Mouse (Mus musculus) heart, embryonic 12.5 days (tissue): ENCODE measurements around the gene Gm11020. TPM values are rescaled to one million over a fixed set of nuclear protein-coding genes. Genes with fewer than 3 reads are reported as not detected.

Experiments used
- ATAC-seq: fragments of 200-750 bp; cut with Nextera tagmentation; 2 replicates; pipeline ENCODE4 v1.8.0; 2017; ENCODE audit warnings: moderate TSS enrichment, moderate library complexity; ENCODE audit not compliant: insufficient number of reproducible peaks, low FRiP score
- H3K27ac ChIP-seq: fragments of 300-500 bp; sonication (generic); 2 replicates; pipeline ENCODE4 v1.5.1; 2016; ENCODE audit warnings: mild to moderate bottlenecking, moderate library complexity; ENCODE audit not compliant: poor library complexity, severe bottlenecking
- H3K27me3 ChIP-seq: fragments of 300-500 bp; sonication (generic); replicated peaks from 2 replicates; pipeline ENCODE4 v1.6.1; 2016; ENCODE audit warnings: mild to moderate bottlenecking, moderate library complexity
- H3K36me3 ChIP-seq: fragments of 300-500 bp; sonication (generic); 2 replicates; pipeline ENCODE4 v1.6.1; 2016; ENCODE audit warnings: mild to moderate bottlenecking, moderate library complexity
- H3K4me1 ChIP-seq: fragments of 300-500 bp; sonication (generic); replicated peaks from 2 replicates; pipeline ENCODE4 v1.6.1; 2016; ENCODE audit warnings: mild to moderate bottlenecking
- H3K4me2 ChIP-seq: fragments of 300-500 bp; sonication (generic); 2 replicates; pipeline ENCODE4 v1.6.1; 2016; ENCODE audit warnings: mild to moderate bottlenecking, moderate library complexity
- H3K4me3 ChIP-seq: fragments of 300-500 bp; sonication (generic); 2 replicates; pipeline ENCODE4 v1.5.1; 2016; ENCODE audit warnings: mild to moderate bottlenecking
- H3K9ac ChIP-seq: fragments of 300-500 bp; sonication (generic); 2 replicates; pipeline ENCODE4 v1.6.1; 2016; ENCODE audit warnings: mild to moderate bottlenecking, moderate library complexity
- H3K9me3 ChIP-seq: fragments of 300-500 bp; sonication (generic); replicated peaks from 2 replicates; pipeline ENCODE4 v1.6.1; 2016; ENCODE audit warnings: mild to moderate bottlenecking, moderate library complexity
- WGBS: fragments of 180-500 bp; shearing (Covaris S2); methylation state at CpG from one replicate; pipeline ENCODE4 v1.1.7; 2016; 5-methylcytosine and 5-hydroxymethylcytosine counted together
- polyA plus RNA-seq: library from polyadenylated mRNA; unstranded; fragments of >200 nt; fragmentation: Nextera tagmentation; extraction: Ambion mirVana; gene quantifications from 2 replicates; pipeline ENCODE4 v1.2.1, GENCODE M21; 2016

Gm11020 gene
- polyA plus RNA-seq, 1 experiment from 2014 or later = not detected

DNA sequence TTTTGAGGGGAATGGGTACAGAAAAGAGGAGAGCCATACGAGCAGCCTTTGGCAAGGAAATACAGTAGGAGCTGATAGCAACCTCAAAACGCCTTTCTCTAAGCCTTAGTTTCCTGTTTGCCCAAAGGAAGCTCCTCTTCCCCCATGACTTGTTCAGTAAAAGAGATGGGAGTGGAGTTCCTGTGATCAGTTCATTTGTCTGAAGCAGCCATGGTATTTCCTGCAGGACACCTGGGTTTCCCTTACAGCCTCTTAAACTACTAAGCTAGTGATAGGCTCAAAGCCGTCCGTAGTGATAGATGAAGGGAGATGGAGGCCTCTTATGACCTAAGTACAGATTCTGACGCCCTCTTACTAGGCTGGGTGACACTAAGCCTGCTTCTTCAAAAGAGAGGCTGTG lies 21.1 kb downstream of the Gm11020 start:
- Histone ChIP-seq H3K9ac (no peak overlapping the region), H3K9me3 (no peaks in the 10 kb centered on the region), H3K4me2 (no peak overlapping the region; the same call in 1 of the 2 replicates), H3K36me3 (peaks cover 31% of the 10 kb centered on the region), H3K4me1 (peaks cover 35% of the 10 kb centered on the region), H3K27ac (no peak overlapping the region), H3K27me3 (no peaks in the 10 kb centered on the region), H3K4me3 (no peak overlapping the region)
- no peak for ATAC-seq
- WGBS = 54% methylated on average over 5 of the region's 5 CpGs

DNA sequence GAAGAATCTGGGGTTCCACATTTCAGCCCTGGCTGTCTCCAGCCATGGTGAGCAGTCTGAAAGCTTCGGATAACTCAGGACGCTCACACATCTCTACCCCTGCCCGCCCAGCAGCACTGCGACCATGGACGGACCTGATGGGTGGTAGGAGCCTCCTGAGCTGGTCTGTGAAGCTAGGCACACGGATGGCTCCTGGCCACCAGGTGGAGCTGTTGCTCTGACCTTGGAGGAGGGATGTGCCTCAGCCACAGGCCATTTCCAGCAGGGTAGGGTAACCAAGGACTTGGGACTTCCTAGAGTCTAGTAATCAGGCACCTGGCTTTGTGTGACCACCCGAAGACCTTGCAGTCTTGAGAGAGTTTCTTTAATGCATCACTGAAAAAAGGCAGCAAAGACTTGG lies 22.6 kb downstream of the Gm11020 start:
- Histone ChIP-seq H3K27ac (no peak overlapping the region), H3K27me3 (no peaks in the 10 kb centered on the region)

DNA sequence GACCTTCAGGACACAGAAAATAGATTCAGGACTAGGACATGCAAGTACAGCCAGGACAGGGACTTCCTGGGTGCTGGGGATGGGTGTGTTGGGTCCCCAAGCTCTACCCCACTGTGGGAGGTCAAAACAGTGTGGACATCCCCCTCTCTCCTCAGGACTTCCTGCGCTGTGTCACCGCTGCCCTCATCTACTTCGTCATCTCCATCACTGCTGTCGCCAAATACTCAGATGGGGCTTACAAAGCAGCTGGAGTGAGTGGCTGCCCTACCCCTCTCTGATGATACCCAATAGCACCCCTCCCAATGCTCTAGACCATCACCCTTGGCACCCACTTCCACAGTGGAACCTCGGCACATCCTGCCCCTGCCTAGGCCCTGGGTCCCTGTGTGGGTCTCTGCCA lies 23.3 kb downstream of the Gm11020 start:
- peaks cover 41% of the 10 kb centered on the region for H3K36me3 ChIP-seq
- H3K4me2 ChIP-seq = no peak overlapping the region
- H3K9me3 ChIP-seq = no peaks in the 10 kb centered on the region
- peaks cover 37% of the 10 kb centered on the region for H3K4me1 ChIP-seq
- H3K4me3 ChIP-seq = no peak overlapping the region
- H3K27ac ChIP-seq = no peak overlapping the region
- no peaks in the 10 kb centered on the region for H3K27me3 ChIP-seq
- no peak overlapping the region for H3K9ac ChIP-seq
- no peak for ATAC-seq
- WGBS = 86% methylated on average over 5 of the region's 5 CpGs

More for the DNA sequence above, 22.6 kb downstream of the Gm11020 start:
- H3K9ac ChIP-seq = no peak overlapping the region
- WGBS = 13% methylated on average over 7 of the region's 7 CpGs
- H3K4me1 ChIP-seq = peaks cover 37% of the 10 kb centered on the region
- H3K4me2 ChIP-seq = no peak overlapping the region
- H3K36me3 ChIP-seq = peaks cover 41% of the 10 kb centered on the region
- ATAC-seq = peak; percentile 33; the same call in 1 of the 2 replicates
- H3K4me3 ChIP-seq = no peak overlapping the region
- H3K9me3 ChIP-seq = no peaks in the 10 kb centered on the region

DNA sequence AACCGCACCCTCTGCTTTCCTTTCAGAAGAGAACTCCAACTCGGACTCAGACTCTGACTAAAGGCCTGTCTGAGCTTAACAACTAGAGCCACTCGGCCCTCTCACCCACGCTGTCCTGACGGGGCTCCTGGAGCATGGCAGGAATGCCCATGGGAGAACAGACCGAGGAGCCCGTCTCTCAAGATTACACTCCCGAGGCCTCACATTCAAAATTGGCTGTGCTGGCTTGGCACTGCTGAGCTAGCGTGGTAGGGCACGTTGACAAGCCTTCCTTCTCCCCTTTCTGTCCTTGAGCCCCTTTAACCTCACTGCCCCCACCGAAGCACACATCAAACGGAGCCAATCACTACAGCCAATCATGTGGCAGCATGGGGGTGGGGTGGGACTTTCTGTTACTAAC lies 25.3 kb downstream of the Gm11020 start:
- peaks cover 41% of the 10 kb centered on the region for H3K36me3 ChIP-seq

DNA sequence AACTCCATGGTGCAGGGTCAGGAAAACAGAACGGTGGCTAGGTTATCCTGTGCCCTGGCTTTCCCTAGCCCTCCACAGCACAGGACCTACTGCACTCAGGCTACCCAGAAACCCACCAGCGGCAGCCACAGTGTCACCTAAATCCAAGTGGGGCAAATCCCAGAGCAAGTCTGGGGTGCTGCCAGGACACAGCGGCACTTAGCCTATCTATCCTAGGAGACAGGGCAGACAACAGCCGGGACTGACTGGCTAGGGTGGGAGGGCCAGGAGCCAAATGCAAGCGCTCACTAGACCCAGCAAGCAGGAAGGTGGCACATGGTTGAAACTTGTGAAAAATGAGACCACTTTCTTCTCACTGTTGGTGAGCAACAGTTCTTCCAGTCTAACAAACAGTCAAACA lies 27.6 kb downstream of the Gm11020 start:
- no peak for ATAC-seq
- WGBS = 61% methylated on average over 5 of the region's 5 CpGs
- Histone ChIP-seq H3K9me3 (no peaks in the 10 kb centered on the region), H3K4me1 (peaks cover 24% of the 10 kb centered on the region), H3K36me3 (peaks cover 45% of the 10 kb centered on the region), H3K4me2 (no peak overlapping the region), H3K4me3 (no peak overlapping the region), H3K27me3 (no peaks in the 10 kb centered on the region), H3K27ac (no peak overlapping the region), H3K9ac (no peak overlapping the region)

More for the DNA sequence above, 25.3 kb downstream of the Gm11020 start:
- H3K9me3 ChIP-seq = no peaks in the 10 kb centered on the region
- H3K4me1 ChIP-seq = peaks cover 31% of the 10 kb centered on the region
- WGBS = 32% methylated on average over 12 of the region's 12 CpGs
- ATAC-seq = no peak
- H3K27me3 ChIP-seq = no peaks in the 10 kb centered on the region
- H3K9ac ChIP-seq = peak overlapping the region; percentile 29; the same call in 1 of the 2 replicates
- no peak overlapping the region for H3K4me3 ChIP-seq
- H3K4me2 ChIP-seq = no peak overlapping the region
- H3K27ac ChIP-seq = no peak overlapping the region

DNA sequence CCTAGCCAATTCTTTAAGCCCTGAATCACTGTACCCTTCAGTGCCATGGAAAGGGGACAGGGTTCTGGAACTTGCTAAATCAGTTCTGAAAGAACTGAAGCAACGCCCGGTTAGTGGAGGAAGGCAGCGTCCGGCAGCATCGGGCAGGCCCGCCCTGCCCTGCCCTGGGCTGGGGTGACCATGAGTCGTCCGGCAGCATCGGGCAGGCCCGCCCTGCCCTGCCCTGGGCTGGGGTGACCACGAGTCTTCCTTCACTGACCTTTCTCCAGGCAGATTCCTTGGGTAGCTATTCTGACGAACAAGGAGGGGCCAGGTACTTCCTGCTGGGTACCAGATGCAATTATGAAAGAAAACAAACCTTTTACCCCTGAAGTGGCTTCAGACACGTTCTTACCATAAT lies 28.7 kb downstream of the Gm11020 start:
- Histone ChIP-seq H3K9me3 (no peaks in the 10 kb centered on the region), H3K4me1 (peaks cover 17% of the 10 kb centered on the region), H3K27ac (no peak overlapping the region), H3K9ac (no peak overlapping the region), H3K27me3 (no peaks in the 10 kb centered on the region), H3K4me3 (no peak overlapping the region), H3K4me2 (no peak overlapping the region), H3K36me3 (peaks cover 47% of the 10 kb centered on the region)
- 79% methylated on average over 13 of the region's 13 CpGs for WGBS
- no peak for ATAC-seq

DNA sequence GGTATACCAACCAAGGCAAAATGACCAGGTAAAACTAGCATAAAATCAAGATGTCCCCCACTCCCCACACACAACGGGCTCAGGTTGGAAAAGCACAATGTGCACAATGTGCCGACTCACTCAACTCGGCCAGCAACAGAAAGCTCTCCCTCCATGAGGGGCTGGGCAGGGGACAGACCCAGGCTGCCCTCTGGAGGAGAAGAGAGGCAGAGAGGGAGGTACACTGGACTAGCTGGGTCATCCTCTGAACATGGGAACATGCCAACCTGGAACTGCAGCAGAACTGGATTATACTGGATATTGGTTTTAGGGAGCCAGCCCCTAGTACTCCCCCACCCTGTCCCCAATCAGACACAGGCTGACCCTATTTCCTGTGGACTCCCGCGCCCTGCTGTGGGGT lies 31.8 kb downstream of the Gm11020 start:
- Histone ChIP-seq H3K4me1 (peaks cover 7% of the 10 kb centered on the region), H3K4me3 (no peak overlapping the region), H3K36me3 (peaks cover 23% of the 10 kb centered on the region), H3K9ac (no peak overlapping the region), H3K9me3 (no peaks in the 10 kb centered on the region), H3K27me3 (no peaks in the 10 kb centered on the region), H3K27ac (no peak overlapping the region), H3K4me2 (no peak overlapping the region)
- 58% methylated on average over 5 of the region's 5 CpGs for WGBS
- ATAC-seq = no peak

DNA sequence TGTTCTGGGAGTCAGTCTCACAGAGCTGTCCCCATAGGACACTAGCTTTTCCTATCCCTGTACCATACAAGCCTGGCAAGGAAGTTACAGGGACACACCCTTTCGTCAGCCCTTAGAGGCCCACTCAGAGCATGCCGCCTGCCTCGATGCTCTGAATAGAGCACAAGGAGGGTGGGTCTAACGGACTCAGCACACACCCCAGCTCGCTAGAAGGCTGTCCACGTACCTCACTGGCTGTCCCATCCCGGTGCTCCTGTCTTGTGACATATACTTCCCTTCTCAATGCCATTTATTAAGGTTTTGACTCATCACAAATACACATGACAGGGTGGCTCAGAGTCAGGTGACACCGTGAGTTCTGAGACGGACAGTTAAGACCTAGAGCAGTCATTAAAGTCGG lies 33.1 kb downstream of the Gm11020 start:
- Histone ChIP-seq H3K27ac (no peak overlapping the region), H3K9me3 (no peaks in the 10 kb centered on the region), H3K36me3 (peaks cover 19% of the 10 kb centered on the region), H3K4me1 (peaks cover 5% of the 10 kb centered on the region), H3K4me3 (no peak overlapping the region), H3K4me2 (no peak overlapping the region), H3K9ac (no peak overlapping the region), H3K27me3 (no peaks in the 10 kb centered on the region)
- 87% methylated on average over 10 of the region's 10 CpGs for WGBS
- no peak for ATAC-seq

DNA sequence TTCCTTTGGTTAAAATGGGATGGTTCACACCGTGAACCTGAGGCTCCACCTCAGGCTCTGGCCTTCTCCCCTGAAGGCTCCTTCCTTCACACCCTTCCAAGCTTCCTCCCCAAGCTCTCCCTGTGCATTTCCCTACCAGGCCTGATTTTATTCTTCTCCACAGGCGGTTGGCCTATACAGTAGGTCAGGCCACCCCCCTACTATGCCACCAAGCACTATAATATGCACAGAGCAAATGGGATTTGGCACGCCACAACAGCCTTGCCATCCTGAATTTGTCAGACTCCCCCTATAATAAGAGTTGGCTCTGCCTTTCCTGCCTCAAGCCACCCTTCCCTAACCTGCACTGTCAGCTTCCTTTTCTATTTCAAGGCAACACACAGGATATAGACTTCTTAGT lies 37.3 kb downstream of the Gm11020 start:
- peaks cover 17% of the 10 kb centered on the region for H3K36me3 ChIP-seq
- no peak overlapping the region for H3K4me3 ChIP-seq
- no peak overlapping the region for H3K27ac ChIP-seq
- no peaks in the 10 kb centered on the region for H3K27me3 ChIP-seq
- no peak overlapping the region for H3K4me2 ChIP-seq
- WGBS = 76% methylated on average over 3 of the region's 3 CpGs
- H3K4me1 ChIP-seq = peaks cover 14% of the 10 kb centered on the region
- H3K9ac ChIP-seq = no peak overlapping the region
- ATAC-seq = no peak
- no peaks in the 10 kb centered on the region for H3K9me3 ChIP-seq

DNA sequence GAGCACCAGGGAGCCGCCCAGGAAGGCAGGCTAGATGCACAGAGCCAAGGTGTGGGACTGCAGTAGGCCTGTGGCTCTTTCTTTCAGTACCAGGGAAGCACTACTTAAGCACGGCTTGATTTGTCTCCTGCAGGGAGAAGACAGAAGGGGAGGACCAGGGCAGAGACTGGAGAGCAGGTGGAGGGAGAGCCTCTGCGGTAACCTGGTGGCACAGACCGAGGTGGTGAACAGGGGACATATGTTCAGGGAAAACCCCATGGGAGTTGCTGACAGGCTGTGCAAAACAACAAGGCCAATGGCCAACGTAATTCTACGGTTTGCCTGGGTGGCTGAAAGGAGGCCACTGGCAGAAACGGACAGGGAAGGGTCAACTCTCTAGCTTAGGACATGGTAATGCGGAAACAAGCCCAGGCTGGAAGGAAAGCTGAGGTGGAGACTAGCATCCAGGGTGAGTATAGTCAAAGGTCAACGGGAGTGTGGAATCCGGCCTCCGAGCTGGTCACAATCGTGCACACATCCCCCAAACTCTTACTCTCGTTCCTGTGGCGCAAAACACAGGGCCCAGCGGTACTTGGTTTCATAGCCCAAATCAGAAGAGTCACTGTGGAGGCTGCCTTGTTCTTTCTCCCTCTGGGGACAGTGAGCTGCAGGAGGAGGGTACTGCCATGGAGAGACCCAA lies 38.5 kb downstream of the Gm11020 start:
- Histone ChIP-seq H3K9me3 (peaks cover under 1% of the 10 kb centered on the region; the same call in 1 of the 2 replicates), H3K4me2 (no peak overlapping the region), H3K4me1 (peaks cover 14% of the 10 kb centered on the region), H3K27ac (no peak overlapping the region), H3K4me3 (no peak overlapping the region), H3K9ac (no peak overlapping the region), H3K27me3 (no peaks in the 10 kb centered on the region), H3K36me3 (peaks cover 6% of the 10 kb centered on the region)
- ATAC-seq = no peak
- 76% methylated on average over 15 of the region's 15 CpGs for WGBS

DNA sequence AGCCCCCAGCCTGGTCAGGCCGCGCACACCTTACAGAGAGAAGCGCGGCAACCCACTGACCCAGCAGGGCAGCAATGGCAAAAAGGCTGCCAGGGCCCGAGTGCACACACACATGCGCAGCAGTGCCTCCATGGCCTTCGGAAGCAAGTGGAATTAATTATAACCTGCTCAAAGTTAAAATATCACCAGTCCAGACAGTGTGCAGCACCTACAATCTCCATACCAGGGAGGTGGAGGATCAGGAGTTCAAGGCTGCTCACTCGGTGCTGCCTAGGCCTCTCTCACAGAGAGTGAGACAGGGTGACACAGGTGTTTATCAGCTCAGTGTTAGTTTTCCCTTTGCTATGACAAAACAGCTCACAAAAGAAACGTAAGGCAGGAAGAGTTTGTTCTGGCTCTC lies 44.3 kb downstream of the Gm11020 start:
- Histone ChIP-seq H3K27me3 (no peaks in the 10 kb centered on the region), H3K9me3 (peaks cover 11% of the 10 kb centered on the region; the same call in 1 of the 2 replicates), H3K27ac (no peak overlapping the region), H3K4me2 (no peak overlapping the region), H3K4me1 (peaks cover 14% of the 10 kb centered on the region), H3K9ac (no peak overlapping the region), H3K36me3 (peaks cover 10% of the 10 kb centered on the region), H3K4me3 (no peak overlapping the region)
- no peak for ATAC-seq
- 91% methylated on average over 9 of the region's 9 CpGs for WGBS

DNA sequence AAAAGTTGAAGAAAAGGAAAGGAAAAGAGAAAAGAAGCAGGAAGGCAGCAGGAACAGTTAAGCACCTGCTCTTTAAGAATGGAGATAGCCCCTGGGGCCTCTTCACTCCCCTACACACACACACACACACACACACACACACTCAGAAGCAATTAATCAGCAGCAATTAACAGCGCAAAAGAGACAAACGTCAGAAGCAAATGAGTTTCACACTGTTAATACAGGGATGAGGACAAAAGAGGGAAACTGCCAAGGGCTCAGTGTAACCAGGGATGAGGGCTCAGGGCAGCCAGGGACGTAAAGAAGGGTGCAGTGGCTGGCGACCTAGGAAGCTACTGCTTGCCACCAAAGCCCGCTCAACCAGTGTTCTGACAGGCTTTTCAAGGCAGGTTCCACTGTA lies 46.0 kb downstream of the Gm11020 start:
- Histone ChIP-seq H3K27ac (no peak overlapping the region), H3K4me1 (peaks cover 14% of the 10 kb centered on the region), H3K4me2 (no peak overlapping the region), H3K27me3 (no peaks in the 10 kb centered on the region), H3K9me3 (peaks cover 11% of the 10 kb centered on the region; the same call in 1 of the 2 replicates), H3K9ac (no peak overlapping the region), H3K4me3 (no peak overlapping the region), H3K36me3 (peaks cover 10% of the 10 kb centered on the region)
- WGBS = 72% methylated on average over 5 of the region's 5 CpGs
- ATAC-seq = no peak
